Mouse (Mus musculus) forebrain, embryonic 15.5 days (tissue): ENCODE results near the gene Eva1c. TPM values are rescaled to one million over a fixed set of nuclear protein-coding genes. Genes with fewer than 3 reads are reported as not detected.
A peak's percentile ranks its signal among the peaks of the same experiment; 100 is the strongest.

Experiments used
- ATAC-seq: fragments of 200-750 bp; cut with Nextera tagmentation; replicated peaks from 2 replicates; pipeline ENCODE4 v1.8.0; 2017; ENCODE audit warnings: mild to moderate bottlenecking, moderate TSS enrichment, moderate library complexity
- H3K27ac ChIP-seq: fragments of 300-500 bp; sonication (generic); replicated peaks from 2 replicates; pipeline ENCODE4 v1.5.1; 2015; ENCODE audit warnings: mild to moderate bottlenecking, inconsistent platforms
- H3K27me3 ChIP-seq: fragments of 300-500 bp; sonication (generic); 2 replicates; pipeline ENCODE4 v1.6.1; 2015; ENCODE audit warnings: inconsistent platforms
- H3K36me3 ChIP-seq: fragments of 300-500 bp; sonication (generic); 2 replicates; pipeline ENCODE4 v1.6.1; 2015; ENCODE audit warnings: mild to moderate bottlenecking, inconsistent platforms
- H3K4me1 ChIP-seq: fragments of 300-500 bp; sonication (generic); 2 replicates; pipeline ENCODE4 v1.6.1; 2015; ENCODE audit warnings: inconsistent platforms
- H3K4me2 ChIP-seq: fragments of 300-500 bp; sonication (generic); replicated peaks from 2 replicates; pipeline ENCODE4 v1.6.1; 2015; ENCODE audit warnings: mild to moderate bottlenecking, inconsistent platforms
- H3K4me3 ChIP-seq: fragments of 300-500 bp; sonication (generic); 2 replicates; pipeline ENCODE4 v1.5.1; 2015; ENCODE audit warnings: mild to moderate bottlenecking, inconsistent platforms
- H3K9ac ChIP-seq: fragments of 300-500 bp; sonication (generic); replicated peaks from 2 replicates; pipeline ENCODE4 v1.6.1; 2015; ENCODE audit warnings: mild to moderate bottlenecking, inconsistent platforms
- H3K9me3 ChIP-seq: fragments of 300-500 bp; sonication (generic); 2 replicates; pipeline ENCODE4 v1.6.1; 2016; ENCODE audit warnings: inconsistent platforms
- WGBS: fragments of 180-500 bp; shearing (Covaris S2); methylation state at CpG from one replicate; pipeline ENCODE4 v1.1.7; 2015; ENCODE audit warnings: mixed read lengths; 5-methylcytosine and 5-hydroxymethylcytosine counted together
- polyA plus RNA-seq: library from polyadenylated mRNA; unstranded; fragments of >200 nt; fragmentation: Nextera tagmentation; extraction: Ambion mirVana; gene quantifications from 2 replicates; pipeline ENCODE4 v1.2.1, GENCODE M21; 2015

The Eva1c gene
- polyA plus RNA-seq, 1 experiment from 2014 or later: 6.5 TPM

DNA sequence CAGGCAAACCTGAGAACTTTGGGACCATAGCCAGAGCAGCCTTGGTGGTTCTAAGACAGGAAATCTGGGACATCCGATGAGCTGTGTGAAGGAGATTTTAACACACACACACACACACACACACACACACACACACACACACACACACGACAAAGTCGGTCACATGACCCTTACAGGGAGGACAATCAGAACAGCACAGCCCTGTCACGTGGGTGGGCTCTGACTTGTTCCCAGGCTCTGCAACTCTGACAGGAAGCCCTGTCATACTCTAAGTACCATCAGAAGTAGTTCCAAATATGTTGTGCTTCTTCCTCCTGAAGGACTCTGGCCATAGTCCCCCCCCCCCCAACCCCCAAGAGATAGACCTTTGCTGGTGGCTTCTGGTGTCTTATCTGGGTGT is 74.8 kb downstream of the Eva1c start:
- Histone ChIP-seq H3K36me3 (no peaks in the 10 kb centered on the region), H3K9me3 (no peaks in the 10 kb centered on the region), H3K27ac (no peak overlapping the region), H3K4me3 (no peak overlapping the region), H3K4me1 (no peaks in the 10 kb centered on the region), H3K9ac (no peak overlapping the region), H3K27me3 (no peaks in the 10 kb centered on the region), H3K4me2 (no peak overlapping the region)
- WGBS: 77% methylated on average over 4 of the region's 4 CpGs
- ATAC-seq: no peak

GRCm38 (mm10) chr16:90903300-90903699 is 76.8 kb downstream of the Eva1c start:
- Histone ChIP-seq H3K4me3 (no peak overlapping the region), H3K4me1 (no peaks in the 10 kb centered on the region), H3K27me3 (no peaks in the 10 kb centered on the region), H3K36me3 (no peaks in the 10 kb centered on the region), H3K9ac (no peak overlapping the region), H3K9me3 (no peaks in the 10 kb centered on the region), H3K4me2 (no peak overlapping the region), H3K27ac (no peak overlapping the region)
- no peak for ATAC-seq
- 38% methylated on average over 5 of the region's 5 CpGs for WGBS

- ATAC-seq: no peak
- no peaks in the 10 kb centered on the region for H3K4me1 ChIP-seq
- WGBS: 74% methylated on average over 7 of the region's 7 CpGs
- no peak overlapping the region for H3K9ac ChIP-seq
- H3K4me2 ChIP-seq: no peak overlapping the region
- H3K4me3 ChIP-seq: no peak overlapping the region
- H3K27me3 ChIP-seq: no peaks in the 10 kb centered on the region
- no peaks in the 10 kb centered on the region for H3K36me3 ChIP-seq
- no peaks in the 10 kb centered on the region for H3K9me3 ChIP-seq
- no peak overlapping the region for H3K27ac ChIP-seq
Measured at GRCm38 (mm10) chr16:90907250-90907649, 80.7 kb downstream of the Eva1c start.

DNA sequence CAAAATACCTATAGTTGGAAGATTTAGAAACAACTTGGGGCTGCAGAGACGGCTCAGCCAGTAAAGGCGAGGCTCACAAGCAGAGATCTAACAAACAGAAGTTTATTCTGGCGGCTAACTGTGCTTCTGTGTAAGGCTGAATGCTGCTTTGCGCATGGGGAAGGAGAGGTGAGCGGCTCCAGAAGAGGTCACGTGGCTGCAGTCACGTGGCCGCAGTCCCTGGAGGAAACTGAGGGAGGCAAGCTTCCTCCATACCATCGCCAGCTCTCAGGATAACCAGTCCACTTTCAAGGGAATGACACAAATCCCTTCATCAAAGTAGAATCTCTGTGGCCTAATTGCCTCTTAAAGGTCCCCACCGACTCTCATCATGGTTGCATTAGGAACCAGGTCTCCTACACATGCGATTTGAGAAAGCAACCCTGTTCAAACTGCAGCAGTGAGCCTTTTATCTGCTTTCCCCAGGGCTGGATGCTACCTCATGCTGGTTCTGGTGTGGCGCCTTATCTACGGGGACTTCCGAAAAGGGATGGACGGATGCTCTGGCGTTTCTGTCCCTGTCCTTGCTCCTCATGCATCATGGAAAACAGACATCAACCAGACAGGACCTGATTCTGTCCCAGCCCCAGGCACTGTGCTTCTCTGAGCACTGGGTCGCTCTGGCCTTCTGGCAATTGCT is 84.5 kb downstream of the Eva1c start:
- Histone ChIP-seq H3K9me3 (no peaks in the 10 kb centered on the region), H3K4me1 (no peaks in the 10 kb centered on the region), H3K4me3 (no peak overlapping the region), H3K27ac (no peak overlapping the region), H3K27me3 (no peaks in the 10 kb centered on the region), H3K9ac (no peak overlapping the region), H3K4me2 (no peak overlapping the region), H3K36me3 (no peaks in the 10 kb centered on the region)
- ATAC-seq: no peak
- WGBS: 86% methylated on average over 17 of the region's 17 CpGs

- H3K9me3 ChIP-seq: no peaks in the 10 kb centered on the region
- ATAC-seq: no peak
- H3K36me3 ChIP-seq: no peaks in the 10 kb centered on the region
- 87% methylated on average over 13 of the region's 13 CpGs for WGBS
- H3K9ac ChIP-seq: no peak overlapping the region
- H3K4me1 ChIP-seq: no peaks in the 10 kb centered on the region
- no peaks in the 10 kb centered on the region for H3K27me3 ChIP-seq
- H3K27ac ChIP-seq: no peak overlapping the region
- H3K4me3 ChIP-seq: no peak overlapping the region
- no peak overlapping the region for H3K4me2 ChIP-seq
Measured at GRCm38 (mm10) chr16:90911766-90912165, 85.2 kb downstream of the Eva1c start.

GRCm38 (mm10) chr16:90916040-90916481 is 89.5 kb downstream of the Eva1c start:
- Histone ChIP-seq H3K36me3 (no peaks in the 10 kb centered on the region), H3K4me3 (no peak overlapping the region), H3K9ac (no peak overlapping the region), H3K9me3 (no peaks in the 10 kb centered on the region), H3K27ac (no peak overlapping the region), H3K27me3 (no peaks in the 10 kb centered on the region), H3K4me1 (peaks cover 2% of the 10 kb centered on the region), H3K4me2 (no peak overlapping the region)
- 20% methylated on average over 12 of the region's 12 CpGs for WGBS
- no peak for ATAC-seq

- Histone ChIP-seq H3K4me3 (no peak overlapping the region), H3K9ac (no peak overlapping the region), H3K9me3 (no peaks in the 10 kb centered on the region), H3K36me3 (no peaks in the 10 kb centered on the region), H3K27me3 (no peaks in the 10 kb centered on the region), H3K27ac (no peak overlapping the region), H3K4me2 (no peak overlapping the region), H3K4me1 (peaks cover 8% of the 10 kb centered on the region)
- WGBS: 75% methylated on average over 8 of the region's 8 CpGs
- ATAC-seq: no peak
Measured at GRCm38 (mm10) chr16:90917156-90917555, 90.6 kb downstream of the Eva1c start.

DNA sequence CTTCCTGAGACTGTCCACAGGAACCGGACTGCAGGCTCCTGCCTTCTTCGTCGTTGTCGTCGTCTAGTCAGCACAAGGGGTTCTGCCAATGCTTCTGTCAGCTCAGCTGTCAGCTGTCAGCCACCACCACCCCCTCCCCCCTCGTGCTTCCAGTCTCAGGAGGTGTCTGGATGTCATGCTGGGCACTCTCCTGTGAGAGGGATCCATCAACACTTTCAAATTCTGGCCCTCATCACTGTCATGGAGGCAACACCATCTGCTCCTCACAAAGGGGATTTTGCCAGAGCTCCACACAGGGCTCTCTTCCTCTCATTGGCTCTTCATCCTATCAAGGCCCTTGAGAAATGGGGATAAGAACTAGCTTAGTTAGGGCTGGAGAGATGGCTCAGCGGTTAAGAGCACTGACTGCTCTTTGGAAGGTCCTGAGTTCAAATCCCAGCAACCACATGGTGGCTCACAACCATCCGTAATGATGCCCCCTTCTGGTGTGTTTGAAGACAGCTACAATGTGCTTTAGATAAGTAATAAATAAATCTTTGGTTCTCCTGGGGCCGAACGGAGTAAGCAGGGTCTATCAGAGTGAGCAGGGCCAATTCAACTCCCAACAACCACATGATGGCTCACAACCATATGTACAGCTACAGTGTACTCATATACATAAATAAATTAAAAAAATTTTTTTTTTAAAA is 95.1 kb downstream of the Eva1c start:
- Histone ChIP-seq H3K9ac (no peak overlapping the region), H3K36me3 (0 out of 2 replicates have a peak, but pooled peaks cover 6% of the 10 kb centered on the region), H3K4me2 (no peak overlapping the region), H3K4me1 (peaks cover 8% of the 10 kb centered on the region), H3K9me3 (no peaks in the 10 kb centered on the region), H3K27ac (peak overlapping the region; percentile 66), H3K4me3 (no peak overlapping the region), H3K27me3 (no peaks in the 10 kb centered on the region)
- 42% methylated on average over 10 of the region's 10 CpGs for WGBS
- ATAC-seq: peak; percentile 88

- ATAC-seq: no peak
- no peak overlapping the region for H3K9ac ChIP-seq
- 92% methylated on average over 13 of the region's 13 CpGs for WGBS
- H3K27ac ChIP-seq: no peak overlapping the region
- H3K4me3 ChIP-seq: no peak overlapping the region
- H3K36me3 ChIP-seq: peaks cover 11% of the 10 kb centered on the region; the same call in 1 of the 2 replicates
- no peaks in the 10 kb centered on the region for H3K27me3 ChIP-seq
- peaks cover 8% of the 10 kb centered on the region for H3K4me1 ChIP-seq
- no peaks in the 10 kb centered on the region for H3K9me3 ChIP-seq
- H3K4me2 ChIP-seq: no peak overlapping the region
Measured at GRCm38 (mm10) chr16:90924606-90925370, 98.3 kb downstream of the Eva1c start.

GRCm38 (mm10) chr16:90925461-90925860 is 98.9 kb downstream of the Eva1c start:
- Histone ChIP-seq H3K4me1 (peaks cover 8% of the 10 kb centered on the region), H3K9me3 (no peaks in the 10 kb centered on the region), H3K27me3 (no peaks in the 10 kb centered on the region), H3K36me3 (peaks cover 11% of the 10 kb centered on the region; the same call in 1 of the 2 replicates), H3K27ac (no peak overlapping the region), H3K9ac (no peak overlapping the region), H3K4me3 (no peak overlapping the region), H3K4me2 (no peak overlapping the region)
- 27% methylated on average over 5 of the region's 5 CpGs for WGBS
- peak; percentile 55 for ATAC-seq

GRCm38 (mm10) chr16:90927446-90927845 is 100.9 kb downstream of the Eva1c start:
- Histone ChIP-seq H3K4me2 (no peak overlapping the region), H3K36me3 (peaks cover 11% of the 10 kb centered on the region; the same call in 1 of the 2 replicates), H3K4me1 (no peaks in the 10 kb centered on the region), H3K27ac (no peak overlapping the region), H3K4me3 (no peak overlapping the region), H3K9me3 (no peaks in the 10 kb centered on the region), H3K9ac (no peak overlapping the region), H3K27me3 (no peaks in the 10 kb centered on the region)
- WGBS: 91% methylated on average over 4 of the region's 4 CpGs
- no peak for ATAC-seq

- ATAC-seq: no peak
- 29% methylated on average over 13 of the region's 13 CpGs for WGBS
- peaks cover 19% of the 10 kb centered on the region for H3K36me3 ChIP-seq
- no peaks in the 10 kb centered on the region for H3K27me3 ChIP-seq
- H3K4me2 ChIP-seq: peak overlapping the region; percentile 79
- H3K9ac ChIP-seq: peak overlapping the region; percentile 83
- H3K4me3 ChIP-seq: peak overlapping the region; percentile 83
- H3K4me1 ChIP-seq: peaks cover 14% of the 10 kb centered on the region
- H3K9me3 ChIP-seq: no peaks in the 10 kb centered on the region
- H3K27ac ChIP-seq: peak overlapping the region; percentile 90
Measured at GRCm38 (mm10) chr16:90933534-90934176, 107.1 kb downstream of the Eva1c start.
